Mouse (Mus musculus) embryo, embryonic 10 days (tissue): Measurements from ENCODE around the gene Dyrk1a.
"Not testable (repeated sequence)": the region's sequence is repeated elsewhere in the genome, so short reads cannot be mapped to it uniquely, and the experiment has no call there.

ENCODE experiments used
- DNase-seq: peaks from one replicate; pipeline ENCODE4 v3.0.0-alpha.2; 2015; ENCODE audit warnings: low spot score

Gene Dyrk1a

DNA sequence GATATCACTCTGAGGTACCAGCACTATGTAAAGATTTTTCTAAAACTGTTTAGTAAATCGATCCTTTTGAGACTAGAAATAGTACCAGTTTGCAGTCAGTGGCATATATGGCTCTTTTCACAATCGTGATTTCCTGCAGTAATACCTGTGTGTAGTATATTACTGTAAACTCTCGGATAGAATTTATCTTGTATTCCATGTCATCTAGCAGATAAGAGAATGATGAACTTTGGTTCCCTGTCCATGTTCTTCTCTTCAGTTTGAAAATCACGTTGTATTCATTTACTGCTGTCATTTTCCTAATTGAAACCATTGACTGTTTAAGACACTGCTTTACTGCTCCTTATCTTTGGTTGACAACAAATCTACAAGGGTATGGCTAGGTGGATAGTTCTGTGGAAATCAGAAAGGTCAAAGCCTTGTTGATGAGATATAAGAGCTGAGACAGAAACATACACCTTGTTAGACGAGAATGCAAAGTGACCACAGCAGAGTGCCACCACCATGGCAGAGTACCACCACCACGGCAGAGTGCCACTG is 62.7 kb downstream of the Dyrk1a start:
- DNase-seq: no peak

DNA sequence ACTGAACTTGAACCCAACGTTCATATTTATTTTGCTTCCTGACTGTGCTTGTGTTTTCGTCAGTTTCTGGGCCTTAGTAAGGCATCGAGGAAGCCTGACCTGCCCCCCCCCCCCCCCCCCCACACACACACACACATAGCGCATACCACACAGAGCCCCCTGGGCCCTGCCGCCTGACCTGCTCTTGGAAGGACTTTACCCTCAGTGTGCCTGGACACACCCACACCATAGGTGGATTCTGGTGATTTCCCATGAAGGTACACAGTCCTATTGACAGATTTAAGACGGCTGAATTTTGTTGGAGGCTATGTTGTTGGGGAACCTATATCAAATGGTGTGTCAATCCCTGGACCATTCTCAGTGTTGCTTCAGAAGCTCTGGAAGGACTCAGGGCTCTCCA is 63.2 kb downstream of the Dyrk1a start:
- DNase-seq: no peak

DNA sequence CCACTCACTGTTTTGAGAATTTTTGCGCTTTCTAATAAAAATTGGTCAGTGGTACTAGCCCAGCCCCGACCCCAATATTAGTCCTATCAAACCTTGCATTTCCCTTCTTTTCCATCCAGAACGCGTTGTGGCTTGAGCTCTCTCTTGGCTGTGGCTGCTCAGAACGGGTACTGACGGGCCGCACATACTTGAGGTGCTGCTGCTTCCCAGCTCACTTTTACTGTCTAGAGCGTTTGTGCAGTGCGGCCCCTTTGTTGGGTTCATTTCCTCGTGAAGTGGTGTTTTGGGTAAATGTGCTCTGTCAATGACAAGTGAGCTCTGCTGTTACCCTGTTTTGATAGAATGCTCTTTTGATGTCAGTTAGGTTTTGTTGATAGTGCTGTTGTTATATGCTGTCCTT is 67.6 kb downstream of the Dyrk1a start:
- DNase-seq: no peak

DNA sequence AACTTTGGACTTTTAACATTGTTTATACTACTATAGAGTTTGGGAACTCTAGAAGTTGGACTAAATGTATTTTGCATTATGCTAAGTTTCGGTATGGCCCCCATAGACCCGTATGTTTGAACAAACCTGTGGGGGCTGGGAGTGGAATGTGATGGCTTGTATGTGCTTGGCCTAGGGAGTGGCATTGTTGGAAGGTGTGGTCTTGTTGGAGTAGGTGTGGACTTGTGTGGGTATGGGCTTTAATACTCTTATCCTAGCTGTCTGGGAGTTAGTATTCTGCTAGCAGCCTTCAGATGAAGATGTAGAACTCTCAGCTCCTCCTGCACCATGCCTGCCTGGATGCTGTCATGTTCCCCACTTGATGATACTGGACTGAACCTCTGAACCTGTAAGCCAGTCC is 72.0 kb downstream of the Dyrk1a start:
- no peak for DNase-seq

DNA sequence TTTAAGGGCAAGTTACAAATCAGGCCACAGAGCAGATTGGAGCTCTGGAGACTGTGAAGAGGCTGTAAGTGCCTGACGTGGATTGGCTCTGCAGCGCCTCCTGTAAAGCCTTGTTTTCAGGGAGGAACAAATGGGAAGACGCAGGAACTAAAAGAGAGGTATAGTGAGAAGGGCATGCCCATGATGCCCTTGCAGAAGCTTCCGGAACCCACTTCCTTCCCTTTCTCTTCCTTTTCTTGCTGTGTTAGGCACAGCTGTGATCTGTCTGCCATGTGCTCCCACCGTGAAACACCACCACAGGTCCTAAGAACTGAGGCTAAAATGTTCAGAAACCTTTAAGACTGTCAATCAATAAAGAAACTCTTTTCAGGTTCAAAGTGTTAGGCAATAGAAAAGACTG is 77.3 kb downstream of the Dyrk1a start:
- no peak for DNase-seq

DNA sequence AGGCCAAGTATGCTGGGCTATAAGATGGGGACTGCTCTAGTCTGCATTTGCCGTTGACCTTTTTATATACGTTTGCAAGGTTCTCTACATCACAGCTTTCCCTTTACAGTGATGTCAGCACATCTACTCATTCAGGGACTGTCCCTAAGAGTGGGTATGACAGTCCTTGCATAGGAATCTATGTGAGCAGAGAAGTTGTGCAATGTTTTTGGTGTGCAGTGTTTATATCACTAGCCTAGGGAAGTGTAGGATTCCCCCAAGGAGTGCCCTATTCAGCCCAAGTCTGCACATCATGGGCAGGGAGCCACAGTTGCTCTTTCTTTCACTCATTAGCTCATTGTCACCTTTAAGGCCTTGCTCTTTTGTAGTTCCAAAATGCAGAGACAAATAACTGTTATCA is 78.1 kb downstream of the Dyrk1a start:
- no peak for DNase-seq

DNA sequence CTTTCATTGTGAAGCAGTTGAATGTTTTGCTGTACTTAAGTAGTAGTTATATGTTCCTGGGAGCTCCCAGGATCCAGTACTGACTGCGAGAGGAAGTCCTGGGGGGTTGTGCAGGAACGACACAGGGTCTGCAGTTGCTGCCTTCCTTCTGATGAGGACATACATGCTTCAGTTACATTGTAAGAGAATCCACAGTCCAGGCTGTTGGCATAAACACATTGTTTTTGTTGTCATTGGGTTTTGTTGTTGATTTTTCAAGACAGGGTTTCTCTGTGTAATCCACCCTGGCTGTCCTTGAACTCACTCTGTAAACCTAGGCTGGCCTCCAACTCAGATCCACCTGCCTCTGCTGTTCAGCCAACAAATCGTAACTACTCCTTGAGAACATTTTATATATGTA is 80.1 kb downstream of the Dyrk1a start:
- no peak for DNase-seq

DNA sequence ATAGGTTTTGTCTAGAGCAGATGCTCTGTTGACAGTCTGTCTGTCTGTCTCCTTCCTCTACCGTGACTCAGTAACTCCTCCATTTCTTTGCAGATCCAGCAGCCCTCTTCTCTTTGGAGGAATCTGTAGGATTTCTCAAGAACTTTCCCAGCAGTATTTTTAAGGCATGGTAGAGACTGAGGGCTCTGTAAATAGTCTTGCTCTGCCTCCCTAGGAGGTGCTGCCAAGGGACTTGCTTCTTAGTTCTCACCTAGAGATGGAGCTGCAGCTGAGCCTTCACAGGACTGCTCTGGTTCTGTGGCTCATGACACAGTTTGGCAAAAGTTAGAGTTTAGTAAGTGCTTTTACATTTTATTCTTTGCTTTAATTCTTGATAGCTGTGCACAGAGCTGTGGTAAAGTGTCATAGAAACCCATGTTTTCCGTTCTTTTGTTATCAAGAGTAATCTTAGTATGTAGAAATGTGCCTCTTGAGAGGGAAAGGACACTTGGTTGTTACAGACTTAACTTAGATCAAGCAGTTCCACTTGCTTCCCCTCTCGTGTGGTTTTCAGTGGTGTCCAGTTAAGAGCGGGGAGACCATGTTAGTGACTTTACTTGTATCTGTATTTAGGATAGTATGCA is 82.4 kb downstream of the Dyrk1a start:
- no peak for DNase-seq

DNA sequence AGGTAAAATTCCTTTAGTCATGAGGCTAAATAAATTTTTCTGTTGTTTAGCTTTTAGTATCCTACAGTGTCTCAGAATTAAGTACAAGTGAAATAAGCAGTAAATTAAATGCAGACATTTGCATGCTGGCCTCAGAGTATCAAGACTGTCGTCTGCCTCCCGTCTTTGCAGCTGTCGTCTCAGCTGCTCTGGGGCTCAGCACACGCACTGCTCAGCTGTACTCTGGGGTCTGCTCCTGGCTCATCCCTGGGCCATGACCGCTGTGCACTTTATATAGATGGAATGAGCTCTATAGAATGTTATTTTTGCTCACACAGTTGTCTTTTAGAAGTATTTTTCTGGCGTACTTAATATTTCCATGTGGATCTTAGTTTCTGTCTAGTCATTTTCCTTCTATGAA is 85.3 kb downstream of the Dyrk1a start:
- DNase-seq: no peak

DNA sequence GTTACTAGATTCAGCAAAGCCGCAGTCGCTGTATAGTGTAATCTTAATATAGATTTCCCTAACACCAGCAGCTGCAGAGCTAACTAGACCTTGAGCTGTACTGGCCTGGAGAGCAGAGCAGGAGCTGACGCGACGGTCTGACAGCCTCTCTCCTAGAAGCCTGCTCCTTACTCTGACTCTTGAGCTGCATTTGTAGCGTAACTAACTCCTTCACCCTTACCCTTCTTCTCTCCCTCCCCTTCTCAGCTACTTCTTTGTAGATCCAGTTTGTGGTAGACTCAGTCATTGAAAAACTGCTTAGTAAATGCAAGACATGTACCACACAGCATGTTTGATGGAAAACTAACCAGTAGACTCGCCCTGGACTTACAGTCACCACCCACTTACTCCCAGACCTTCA is 87.1 kb downstream of the Dyrk1a start:
- DNase-seq: no peak

DNA sequence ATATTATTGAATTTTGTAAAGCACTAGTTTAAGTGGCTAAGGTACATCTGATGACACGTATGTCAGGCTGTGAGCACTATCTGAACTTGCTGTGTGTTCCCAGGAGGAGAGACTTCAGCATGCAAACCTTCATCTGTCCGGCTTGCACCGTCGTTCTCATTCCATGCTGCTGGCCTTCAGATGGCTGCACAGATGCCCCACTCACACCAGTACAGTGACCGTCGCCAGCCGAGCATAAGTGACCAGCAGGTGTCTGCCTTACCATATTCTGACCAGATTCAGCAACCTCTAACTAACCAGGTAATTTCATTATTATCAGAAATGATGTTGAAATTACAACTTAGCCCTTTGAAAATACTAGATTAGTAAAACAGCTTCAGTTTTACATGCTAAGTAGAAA is 89.6 kb downstream of the Dyrk1a start:
- DNase-seq: no peak

DNA sequence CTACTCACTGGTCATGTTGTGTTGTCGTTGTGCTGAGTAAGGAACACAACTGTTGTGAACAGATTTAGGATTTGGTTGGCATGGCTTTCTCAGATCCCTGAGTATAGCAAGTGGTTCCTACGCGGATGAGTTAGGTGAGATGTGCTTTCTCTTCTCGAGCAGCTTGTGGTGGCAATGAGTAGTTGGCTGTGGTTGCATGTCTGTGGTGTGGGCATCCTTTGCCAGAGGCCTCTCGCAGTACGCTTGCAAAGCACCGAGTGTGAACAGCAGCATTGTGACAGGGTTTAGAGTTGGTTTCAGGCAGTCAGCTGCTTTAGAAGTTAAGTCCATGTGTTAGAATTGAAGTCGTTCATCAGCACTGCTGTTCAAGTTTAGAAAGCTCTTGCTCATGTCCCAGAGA is 90.4 kb downstream of the Dyrk1a start:
- DNase-seq: no peak

DNA sequence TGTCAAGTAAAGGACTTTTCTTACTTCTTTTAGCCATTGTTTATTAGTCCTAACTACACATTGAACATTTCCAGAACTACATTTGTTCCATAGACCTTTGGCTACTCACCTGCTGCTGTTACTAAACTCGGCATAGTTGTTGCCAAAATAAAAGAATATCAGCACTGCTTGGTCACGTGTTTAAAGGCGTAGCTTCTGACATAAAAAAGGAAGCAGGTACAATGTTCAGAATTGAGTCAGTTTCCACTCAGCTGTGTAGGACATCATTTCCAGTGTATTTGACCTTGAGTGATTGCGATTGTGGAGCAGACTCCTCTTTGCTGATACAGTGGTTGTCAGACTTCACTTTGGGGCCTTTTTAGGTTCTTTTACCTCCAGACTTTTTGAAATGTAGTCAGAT is 97.7 kb downstream of the Dyrk1a start:
- DNase-seq: no peak

DNA sequence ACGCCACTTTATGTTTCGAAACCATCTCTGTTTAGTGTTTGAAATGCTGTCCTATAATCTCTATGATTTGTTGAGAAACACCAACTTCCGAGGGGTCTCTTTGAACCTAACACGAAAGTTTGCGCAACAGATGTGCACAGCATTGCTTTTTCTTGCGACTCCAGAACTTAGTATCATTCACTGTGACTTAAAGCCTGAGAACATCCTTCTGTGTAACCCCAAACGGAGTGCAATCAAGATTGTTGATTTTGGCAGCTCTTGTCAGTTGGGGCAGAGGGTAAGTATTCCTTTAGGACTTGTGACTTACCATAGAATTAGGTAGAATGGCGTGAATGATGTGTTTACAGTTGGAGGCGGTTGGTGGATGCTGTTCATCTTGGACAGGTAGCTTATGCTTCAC is 101.5 kb downstream of the Dyrk1a start:
- no peak for DNase-seq

DNA sequence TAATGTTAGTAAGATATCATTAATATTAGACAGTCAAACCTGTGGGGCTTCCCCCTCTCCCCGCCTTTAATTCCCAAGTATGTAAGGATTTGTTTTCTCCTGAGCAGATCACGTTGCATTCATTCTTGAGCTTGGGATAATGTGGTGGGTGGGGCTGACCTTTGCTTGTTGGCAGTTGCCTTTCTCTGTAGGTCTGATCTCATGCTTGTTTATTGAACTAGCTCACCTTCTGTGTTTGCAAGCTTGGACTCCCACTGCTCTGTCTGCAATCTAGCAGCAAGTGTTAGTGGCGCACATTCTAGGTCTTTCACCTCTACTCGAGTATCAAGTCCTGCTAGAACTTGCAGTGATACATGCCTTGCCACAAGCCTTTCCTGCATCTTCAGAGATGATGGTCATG is 111.1 kb downstream of the Dyrk1a start:
- DNase-seq: no peak

DNA sequence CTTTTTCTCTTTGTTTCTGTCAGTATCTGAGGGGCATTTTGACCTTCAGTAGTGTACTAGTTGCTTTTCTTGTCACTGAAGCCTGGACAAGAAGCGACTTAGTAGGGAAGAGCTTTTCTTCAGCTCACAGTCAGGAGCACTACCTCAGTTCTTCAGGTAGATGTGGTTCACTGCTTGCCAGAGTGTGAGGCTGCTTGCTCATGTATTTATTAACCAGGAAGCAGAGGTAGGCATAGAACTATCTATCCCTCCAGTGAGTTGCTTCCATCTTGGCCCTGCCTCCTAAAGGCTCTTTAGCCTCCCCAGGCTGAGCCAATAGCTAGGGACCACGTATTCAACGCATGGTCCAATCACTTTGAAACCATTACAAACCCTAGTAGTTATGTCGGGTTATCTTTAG is 112.0 kb downstream of the Dyrk1a start:
- DNase-seq: no peak

DNA sequence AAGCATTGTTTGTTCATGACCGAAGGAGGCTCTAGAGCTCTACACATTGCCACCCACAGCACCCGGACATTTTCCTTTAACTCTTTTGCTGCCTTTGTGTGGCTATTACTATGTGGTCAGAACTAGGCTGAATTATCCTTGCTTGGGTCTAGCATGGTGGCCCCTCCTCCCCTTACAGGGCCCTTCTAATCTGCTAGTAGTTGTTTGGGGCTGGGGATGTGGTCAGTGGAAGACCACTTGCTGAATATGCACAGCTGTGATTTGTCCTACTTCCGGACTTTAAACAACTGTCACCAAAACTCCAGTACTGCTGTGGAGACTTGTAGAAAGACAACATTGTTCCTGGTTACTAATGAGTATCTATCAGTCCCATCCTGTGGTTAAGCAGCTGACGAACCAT is 114.2 kb downstream of the Dyrk1a start:
- no peak for DNase-seq

DNA sequence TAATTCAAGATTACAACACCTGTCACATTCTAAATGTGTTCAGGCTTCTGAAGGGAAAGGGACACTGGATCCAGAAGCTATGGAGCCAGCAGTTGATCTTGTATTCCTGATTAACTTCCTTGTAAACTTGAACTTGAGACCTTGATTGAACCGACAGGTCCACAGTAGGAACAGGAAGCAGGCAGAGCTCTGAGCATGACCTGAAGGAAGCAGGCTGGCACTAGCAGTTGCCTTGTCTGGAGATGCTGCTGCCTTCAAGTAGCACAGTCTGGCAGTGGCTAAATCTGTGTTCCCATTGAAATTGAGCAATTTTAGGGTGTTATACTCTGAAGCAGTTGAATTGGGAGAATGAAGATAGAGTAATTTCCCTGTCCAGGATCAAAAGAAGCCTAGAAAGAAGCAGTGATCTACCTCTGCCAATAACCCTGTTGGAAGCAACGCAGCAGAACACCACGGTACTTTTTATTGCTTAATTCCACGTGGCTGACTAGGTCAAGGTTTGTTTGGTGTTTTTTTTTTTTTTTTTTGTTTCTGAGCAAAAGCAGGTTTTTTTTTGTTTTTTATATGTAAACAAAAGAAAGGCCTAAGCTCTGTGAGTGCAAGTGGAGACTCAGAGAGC is 124.0 kb downstream of the Dyrk1a start:
- no peak for DNase-seq

DNA sequence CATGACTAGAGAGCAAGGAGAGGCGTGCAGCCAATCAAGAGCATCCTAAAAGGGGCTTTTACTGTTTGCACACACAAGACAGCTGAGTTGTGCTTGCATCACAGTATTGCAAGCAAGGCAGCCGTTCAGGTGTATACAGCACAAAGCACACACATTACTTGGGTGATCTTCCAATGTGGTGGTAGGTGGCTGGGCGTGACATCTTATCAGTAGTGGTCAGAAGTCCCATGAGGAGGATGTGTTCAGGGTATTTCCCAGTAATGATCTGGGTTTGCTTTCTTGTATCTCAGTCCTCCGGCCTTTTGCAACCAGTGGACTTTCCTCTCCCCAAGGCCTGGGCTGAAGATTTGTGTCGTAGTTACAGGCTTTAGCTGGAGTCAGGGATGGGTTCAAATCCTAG is 127.7 kb downstream of the Dyrk1a start:
- DNase-seq: no peak

DNA sequence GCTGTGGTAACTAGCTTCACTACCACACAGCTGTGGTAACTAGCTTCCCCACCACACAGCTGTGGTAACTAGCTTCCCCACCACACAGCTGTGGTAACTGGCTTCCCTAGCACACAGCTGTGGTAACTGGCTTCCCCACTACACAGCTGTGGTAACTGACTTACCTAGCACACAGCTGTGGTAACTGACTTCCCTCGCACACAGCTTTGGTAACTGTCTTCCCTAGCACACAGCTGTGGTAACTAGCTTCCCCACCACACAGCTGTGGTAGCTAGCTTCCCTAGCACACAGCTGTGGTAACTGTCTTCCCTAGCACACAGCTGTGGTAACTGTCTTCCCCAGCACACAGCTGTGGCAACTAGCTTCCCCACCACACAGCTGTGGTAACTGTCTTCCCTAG is 128.4 kb downstream of the Dyrk1a start:
- not testable (repeated sequence) for DNase-seq

DNA sequence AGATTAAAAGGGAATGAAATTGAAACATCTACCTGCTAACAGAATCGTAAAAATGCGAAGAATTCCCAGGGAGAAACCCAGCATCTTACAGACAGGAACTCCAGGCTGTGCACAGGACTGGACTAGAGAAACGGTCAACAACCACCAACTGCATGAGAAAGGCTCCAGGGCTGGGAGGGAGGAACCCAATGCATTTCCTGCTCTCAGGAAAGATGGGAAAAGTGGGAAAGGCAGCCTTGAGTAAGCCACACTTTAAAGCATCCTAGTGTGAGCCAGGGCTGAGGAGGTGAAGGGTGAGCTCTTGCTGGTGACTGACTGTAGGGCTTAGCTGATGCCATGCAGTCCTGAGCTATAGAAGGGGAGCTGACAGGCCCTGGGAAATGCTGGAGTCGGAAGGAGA is 131.3 kb downstream of the Dyrk1a start:
- no peak for DNase-seq

DNA sequence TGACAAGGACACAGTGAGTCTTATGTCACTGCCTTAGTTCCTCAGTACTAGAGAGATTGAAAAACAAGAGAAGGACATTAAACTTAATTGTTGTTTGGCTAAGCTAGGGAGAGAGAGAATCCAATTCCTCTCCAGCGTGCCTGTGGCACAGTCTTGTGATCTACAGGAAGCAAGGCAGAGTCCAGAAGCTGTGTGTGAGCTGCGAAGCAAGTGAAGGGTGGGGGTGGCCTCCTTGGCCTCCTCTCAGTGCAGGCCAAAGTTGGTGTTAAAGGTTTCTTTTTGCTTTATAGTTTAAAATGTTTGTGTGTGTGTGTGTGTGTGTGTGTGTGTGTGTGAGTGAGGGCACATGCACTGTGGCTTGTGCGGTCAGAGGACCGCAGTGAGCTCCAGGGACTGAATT is 132.2 kb downstream of the Dyrk1a start:
- DNase-seq: no peak

DNA sequence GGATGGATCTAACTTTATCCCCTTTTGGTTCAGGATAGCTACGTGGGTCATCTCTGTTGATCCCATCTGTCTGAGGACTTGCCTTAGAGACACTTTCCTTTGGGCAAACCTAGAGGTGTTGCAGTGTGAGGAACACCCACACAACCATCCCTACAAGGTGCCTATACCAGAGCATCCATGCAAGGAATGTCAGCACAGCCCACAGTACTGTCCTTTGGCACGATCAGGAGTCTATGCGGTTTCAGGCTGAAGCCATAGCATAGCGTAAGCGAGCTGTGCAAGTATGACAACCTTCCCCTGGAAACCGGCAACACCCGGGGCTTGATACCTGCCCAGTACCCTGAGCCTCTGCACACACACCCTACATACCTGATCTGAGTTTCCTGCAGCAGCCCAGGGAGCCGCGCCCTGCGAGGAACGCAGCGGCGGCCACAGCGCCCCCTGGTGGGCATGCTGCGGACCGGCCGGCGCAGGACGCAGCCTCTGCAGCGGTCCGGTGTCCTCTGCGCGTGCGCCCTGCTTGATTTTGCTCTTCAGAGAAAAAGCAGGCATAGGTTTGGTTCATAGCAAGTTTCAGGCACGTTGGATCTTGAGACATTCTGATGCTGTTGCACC is 143.8 kb downstream of the Dyrk1a start:
- peak; percentile 88 for DNase-seq

DNA sequence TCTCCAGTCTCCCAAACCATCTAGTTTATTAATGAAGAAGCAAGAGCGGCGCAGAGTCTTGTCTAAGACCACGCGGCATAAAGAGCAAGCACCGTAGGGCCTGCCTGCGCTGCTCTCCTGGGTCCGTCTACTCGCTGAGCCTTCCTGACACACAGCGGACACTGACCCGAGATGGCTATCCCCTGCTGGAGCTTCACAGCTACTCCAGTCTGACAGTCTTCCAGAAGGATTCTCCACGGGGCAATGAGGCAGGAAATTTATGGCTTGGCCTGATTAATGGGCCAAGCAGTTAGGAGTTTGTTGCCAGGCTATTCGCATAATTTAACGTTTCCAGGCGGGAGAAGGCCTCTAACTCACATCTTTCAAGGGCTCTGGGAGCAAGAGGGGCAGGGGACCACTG is 144.7 kb downstream of the Dyrk1a start:
- DNase-seq: peak; percentile 27
